Mouse (Mus musculus): ENCODE data around the gene Hepacam.

DNA sequence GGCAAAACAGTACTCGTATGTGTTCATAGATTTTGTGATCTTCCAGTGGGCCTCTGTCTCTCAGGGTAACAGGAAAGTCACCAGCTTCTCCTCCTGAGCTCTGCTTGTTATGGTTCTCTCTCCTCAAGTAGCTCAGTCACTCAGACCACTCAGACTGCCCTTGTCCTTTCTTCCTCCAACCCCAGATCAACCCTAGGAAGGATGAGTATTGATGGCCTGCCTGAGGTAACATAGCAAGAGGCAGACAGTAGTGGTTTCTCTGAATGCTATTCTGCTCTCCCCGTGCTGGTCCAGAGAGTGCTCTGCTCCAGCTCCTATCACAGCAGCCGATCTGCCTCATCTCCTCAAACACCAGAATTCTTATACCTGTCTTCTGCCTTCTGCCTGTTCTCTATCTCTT lies 3.6 kb upstream of the Hepacam start:
- TF ChIP-seq POLR2A (IDR thresholded peaks at IDR 0.05; ENCODE audit: borderline replicate concordance, extremely low read depth, insufficient read depth, insufficient read length, poor library complexity, severe bottlenecking) (no peak), CTCF (IDR thresholded peaks at IDR 0.05; ENCODE audit: borderline replicate concordance, extremely low read depth, insufficient read depth, insufficient read length) (no peak)
